Mouse (Mus musculus): ENCODE measurements around the gene Rnf208. TPM values are rescaled to one million over a fixed set of nuclear protein-coding genes. Genes with fewer than 3 reads are reported as not detected.
"Not testable (repeated sequence)": the region's sequence is repeated elsewhere in the genome, so short reads cannot be mapped to it uniquely, and the experiment has no call there.

The Rnf208 gene
- total RNA-seq, 2 experiments from 2014 or later, result 7.9 to 8.3 TPM

DNA sequence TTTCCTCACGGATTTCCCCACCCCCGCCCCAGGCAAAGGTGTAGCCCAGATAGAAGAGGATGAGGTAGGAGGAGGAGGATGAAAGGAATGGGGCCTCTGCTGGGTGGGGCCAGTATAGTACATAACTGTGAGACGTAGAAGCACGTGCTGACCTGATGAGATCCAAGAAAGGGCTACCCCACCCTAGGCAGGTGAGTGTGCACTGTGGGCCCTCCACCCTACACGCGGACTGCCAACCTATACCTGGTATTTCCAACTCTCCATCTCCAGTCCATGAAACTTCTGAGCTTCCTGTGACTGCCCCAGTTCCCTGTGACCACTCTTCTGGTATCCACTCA, 648 bp upstream of the Rnf208 start:
- DNase-seq (ENCODE audit: low spot score in 2 of 2), result no peak

DNA sequence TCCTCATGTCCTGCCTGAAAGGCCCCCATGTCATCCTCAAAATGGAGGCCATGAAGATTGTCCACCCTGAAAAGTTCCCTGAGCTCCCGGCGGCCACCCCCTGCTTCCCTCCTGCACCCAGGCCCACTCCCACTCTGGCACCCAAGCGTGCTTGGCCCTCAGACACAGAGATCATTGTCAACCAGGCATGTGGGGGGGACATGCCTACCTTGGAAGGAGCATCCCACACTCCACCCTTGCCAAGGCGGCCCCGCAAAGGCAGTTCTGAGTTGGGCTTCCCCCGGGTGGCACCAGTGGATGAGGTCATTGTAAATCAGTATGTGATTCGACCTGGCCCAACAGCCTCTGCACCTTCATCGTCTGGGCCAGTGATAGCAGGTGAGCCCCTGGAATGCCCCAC, 1.3 kb downstream of the Rnf208 start:
- DNase-seq (ENCODE audit: low spot score in 2 of 2), result no peak

DNA sequence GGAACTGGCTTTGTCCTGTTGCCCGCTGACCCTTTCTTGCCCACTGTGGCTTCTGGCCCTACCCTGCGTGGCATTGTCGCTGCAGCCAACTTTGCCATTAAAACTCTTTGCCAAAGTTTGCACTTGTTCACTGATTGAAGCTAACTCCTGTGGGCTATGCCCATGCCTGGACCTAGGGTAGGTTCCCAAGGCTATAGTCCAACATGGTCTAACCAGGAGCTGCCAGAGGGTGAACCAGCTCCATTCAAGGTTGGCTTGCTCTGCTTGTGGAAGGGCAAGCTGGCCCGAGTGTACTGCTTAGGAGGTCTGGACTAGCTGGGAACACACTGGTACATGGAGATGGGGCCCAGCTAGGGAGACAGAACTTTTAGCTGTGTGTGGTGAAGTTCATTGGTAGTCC, 2.1 kb downstream of the Rnf208 start:
- no peak for DNase-seq (ENCODE audit: low spot score in 2 of 2)

DNA sequence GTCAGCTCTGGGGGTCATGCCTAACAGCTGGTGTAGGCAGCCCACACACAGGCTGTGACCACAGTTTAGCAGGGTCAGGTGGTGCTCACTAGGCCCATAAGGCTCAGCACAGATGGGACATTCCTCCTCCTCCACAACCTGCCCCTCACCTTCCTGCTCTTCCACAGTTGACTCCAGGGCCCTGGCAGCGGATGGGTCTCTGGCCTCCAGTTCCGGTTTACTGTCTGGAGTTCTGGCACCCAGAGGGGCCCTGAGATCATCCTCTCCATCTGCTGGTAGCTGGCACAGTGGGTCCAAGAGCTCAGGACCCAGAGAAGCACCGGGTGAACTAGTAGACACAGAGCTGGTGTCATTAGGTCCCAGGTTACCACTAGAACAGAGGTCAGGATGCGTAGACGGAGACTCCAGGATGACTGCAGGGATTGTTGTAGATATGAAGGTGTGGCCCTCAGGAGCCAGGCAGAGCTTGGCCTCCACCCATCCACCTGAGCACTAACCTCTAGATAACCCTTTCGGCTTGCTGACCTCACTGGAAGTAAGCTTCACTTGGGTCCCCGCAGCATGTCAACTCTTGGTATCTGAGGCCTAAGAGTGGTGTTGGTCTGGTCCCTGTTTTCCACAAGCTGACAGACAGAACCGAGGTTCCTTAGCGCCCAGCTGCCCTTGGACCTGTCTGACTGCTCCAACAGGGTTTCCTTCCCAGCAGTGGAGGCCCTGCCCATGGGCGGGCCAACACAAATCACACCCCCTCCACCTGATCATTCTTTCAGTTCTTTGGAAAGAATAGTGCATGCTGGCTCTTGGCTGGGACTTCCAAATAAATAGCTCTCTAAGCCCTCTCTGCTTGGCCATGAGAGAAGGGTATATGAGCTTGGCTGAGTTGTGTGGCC, 4.4 kb downstream of the Rnf208 start, which contains the start of gene AL732309.1:
TSS of gene AL732309.1 (minus strand) at position 681 of the 890 bp plus-strand sequence.
- no peak for DNase-seq (ENCODE audit: low spot score in 2 of 2)

DNA sequence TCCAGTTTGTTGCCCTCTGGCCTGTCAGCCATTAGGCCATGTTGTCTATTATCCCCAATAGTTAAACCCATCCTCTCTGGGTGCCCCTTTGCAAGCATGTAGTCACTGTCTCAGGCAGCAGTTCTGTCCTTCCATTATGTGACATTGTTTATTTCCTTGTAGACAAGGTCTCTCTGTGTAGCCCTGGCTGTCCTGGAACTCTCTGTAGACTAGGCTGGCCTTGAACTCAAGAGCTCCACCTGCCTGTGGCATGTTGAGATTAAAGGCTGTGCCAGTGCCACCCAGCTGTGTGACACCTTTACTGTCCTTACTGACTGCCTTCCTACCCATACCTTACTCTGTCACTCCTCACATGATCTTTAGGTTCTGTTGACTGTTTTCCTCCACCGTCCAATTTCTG, 10.3 kb downstream of the Rnf208 start:
- no peak for DNase-seq (ENCODE audit: low spot score in 2 of 2)

DNA sequence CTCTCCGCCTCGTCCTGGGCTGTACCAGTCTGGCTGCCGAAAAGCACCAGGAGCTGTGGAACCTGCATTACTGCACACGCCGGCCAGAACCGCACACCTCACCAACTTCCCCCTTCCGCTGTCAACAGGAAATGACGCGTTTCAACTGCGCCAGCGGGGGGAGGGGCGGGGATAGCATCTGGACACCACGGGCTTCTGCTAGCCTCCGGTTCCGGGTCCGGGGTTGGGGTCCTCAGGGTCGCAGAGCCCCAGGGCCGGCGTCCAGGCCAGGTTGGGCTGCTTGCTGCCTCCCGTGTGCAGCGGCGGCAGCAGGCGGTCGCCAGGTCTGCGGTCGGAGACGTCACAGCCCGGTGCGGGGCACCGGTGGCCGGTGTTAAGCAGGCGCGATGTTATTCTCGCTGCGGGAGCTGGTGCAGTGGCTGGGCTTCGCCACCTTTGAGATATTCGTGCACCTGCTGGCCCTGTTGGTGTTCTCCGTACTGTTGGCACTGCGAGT, 13.3 kb downstream of the Rnf208 start, which contains the start of gene Tmem203:
TSS of gene Tmem203 (plus strand) at position 156 of the 496 bp plus-strand sequence.
- peak; percentile 89 to 90 for DNase-seq (ENCODE audit: low spot score in 2 of 2)

DNA sequence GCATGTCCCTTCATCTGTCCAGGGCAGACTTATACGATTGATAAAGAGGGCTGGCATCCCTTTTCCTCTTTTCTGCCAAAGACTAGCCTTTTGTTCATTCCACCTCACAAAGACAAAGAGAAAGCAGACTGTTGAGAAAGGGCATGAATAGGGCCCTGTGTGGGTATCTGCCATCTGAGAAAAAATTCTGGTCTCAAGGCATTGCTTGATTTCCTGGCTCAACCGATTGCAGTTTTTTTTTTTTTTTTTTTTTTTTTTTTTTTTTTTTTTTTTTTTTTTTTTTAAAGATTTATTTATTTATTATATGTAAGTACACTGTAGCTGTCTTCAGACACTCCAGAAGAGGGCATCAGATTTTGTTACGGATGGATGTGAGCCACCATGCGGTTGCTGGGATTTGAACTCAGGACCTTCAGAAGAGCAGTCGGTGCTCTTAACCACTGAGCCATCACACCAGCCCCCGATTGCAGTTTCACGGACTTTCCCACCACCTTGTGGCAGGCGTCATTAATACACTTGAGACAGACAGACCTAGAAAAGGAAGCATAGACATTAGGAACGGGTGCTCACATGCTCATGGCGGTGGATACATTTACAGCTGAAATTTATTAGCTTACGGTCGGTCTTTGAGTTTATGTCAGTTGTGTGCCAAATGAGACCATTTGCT, 14.5 kb downstream of the Rnf208 start:
- not testable (repeated sequence) for DNase-seq (ENCODE audit: low spot score in 2 of 2)

DNA sequence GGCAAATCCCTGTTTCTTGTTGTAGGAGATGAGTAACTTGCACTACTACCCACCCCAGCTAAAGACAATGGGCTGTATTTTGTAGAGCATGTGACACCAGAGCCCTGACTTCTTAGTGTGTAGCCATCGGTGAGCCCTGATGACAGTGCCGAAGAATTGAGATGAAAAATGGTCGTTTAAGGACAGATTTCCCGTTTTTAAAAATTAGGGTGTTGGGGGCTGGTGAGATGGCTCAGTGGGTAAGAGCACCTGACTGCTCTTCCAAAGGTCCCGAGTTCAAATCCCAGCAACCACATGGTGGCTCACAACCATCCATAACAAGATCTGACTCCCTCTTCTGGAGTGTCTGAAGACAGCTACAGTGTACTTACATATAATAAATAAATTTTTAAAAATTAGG, 15.2 kb downstream of the Rnf208 start:
- DNase-seq (ENCODE audit: low spot score in 2 of 2), result not testable (repeated sequence)

DNA sequence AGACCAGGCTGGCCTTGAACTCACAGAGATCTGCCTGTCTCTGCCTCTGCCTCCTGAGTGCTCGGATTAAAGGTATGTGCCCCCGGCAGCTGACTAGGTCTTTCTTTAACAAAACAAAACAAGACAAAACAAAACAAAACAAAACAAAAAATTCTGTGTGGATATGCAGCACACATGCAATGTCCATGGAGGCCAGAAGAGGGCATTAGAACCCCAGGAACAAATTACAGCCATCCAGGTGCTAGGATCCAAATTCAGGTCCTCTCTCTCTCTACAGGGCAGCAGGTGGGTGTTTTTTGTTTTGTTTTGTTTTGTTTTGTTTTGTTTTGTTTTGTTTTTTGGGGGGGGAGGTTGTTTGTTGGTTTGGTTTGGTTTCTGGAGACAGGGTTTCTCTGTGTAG, 16.8 kb downstream of the Rnf208 start:
- DNase-seq (ENCODE audit: low spot score in 2 of 2), result no peak

DNA sequence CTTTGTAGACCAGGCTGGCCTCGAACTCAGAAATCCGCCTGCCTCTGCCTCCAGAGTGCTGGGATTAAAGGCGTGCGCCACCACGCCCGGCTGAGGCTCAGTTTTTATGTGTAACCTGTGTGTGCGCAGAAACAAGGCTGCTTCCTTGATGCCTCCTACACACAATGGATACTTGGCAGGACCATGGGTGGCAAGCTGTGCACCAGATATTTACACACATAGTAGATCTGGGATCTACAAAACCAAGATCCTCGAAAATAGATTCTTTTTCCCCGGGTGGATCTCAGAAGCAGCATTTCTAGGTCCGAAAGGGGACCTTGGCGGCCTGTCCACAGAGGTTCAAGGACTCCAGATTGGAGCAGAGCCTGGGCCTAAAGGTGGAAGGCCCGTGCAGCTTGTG, 19.8 kb downstream of the Rnf208 start:
- DNase-seq (ENCODE audit: low spot score in 2 of 2), result no peak

DNA sequence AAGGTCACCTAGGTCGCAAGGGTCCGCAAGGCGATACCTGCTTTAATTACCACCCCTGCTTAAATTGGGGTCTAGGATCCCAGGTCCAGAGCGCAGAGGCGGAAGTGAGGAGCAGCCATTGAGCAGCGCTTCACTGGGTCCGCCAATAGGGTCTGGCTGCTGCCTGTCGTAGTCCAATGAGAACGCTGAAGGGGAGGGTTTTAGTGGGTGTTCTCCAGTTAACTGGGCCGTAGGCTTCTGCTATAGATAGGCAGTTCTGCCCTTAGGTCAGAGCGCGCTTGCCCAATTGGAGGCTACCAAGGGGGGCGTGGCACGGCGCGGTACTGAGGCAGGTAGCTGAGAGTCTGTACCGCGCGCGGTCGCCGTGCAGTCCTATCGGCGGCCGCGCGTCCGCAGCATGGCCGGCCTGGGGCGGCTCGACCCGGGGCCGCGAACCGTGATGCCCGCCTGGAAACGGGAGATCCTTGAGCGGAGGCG, 20.3 kb downstream of the Rnf208 start, which contains the start of gene Tprn:
TSS of gene Tprn (plus strand) at position 328 of the 477 bp plus-strand sequence.
- DNase-seq (ENCODE audit: low spot score in 2 of 2), result peak; percentile 83 to 88

DNA sequence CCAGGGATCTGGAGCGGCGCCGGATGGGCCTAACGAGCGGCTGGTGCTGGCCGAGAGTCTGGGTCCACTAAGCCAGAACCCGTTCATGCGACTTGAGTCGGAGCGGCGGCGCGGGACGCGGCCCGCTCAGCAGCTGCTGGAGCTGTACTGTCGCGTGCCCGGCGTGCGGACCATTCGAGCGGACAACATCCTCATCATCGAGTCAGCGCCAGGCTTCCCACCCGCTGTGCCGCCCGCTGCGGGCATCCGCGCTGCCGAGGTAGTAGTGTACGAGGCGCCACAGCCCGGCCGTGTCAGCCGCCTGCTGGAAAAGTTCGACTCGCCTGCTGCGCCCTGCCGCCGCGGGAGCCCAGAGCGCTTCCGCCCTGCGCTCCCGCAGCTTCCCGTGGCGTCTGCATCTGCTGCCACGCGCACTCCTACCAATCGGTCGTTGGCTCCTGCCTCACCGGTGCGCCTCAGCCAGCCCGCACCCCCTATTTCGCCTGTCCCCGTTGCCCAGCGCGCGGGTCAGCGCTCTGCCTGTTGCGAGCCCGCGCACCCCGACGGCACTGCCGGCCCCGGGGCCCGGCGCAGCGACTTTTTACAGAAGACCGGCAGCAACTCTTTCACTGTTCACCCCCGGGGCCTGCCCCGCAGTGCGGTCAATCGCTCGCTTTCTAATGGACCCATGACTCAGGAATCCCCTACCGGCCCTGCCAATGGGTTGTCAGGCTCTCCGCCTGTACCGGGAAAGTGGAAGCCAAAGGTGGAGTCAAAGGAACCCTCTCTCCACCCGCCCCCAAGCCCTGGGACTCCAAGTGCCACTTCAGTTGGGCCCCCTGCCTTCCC, 21.0 kb downstream of the Rnf208 start:
- peak; percentile 31 to 43 for DNase-seq (ENCODE audit: low spot score in 2 of 2)

DNA sequence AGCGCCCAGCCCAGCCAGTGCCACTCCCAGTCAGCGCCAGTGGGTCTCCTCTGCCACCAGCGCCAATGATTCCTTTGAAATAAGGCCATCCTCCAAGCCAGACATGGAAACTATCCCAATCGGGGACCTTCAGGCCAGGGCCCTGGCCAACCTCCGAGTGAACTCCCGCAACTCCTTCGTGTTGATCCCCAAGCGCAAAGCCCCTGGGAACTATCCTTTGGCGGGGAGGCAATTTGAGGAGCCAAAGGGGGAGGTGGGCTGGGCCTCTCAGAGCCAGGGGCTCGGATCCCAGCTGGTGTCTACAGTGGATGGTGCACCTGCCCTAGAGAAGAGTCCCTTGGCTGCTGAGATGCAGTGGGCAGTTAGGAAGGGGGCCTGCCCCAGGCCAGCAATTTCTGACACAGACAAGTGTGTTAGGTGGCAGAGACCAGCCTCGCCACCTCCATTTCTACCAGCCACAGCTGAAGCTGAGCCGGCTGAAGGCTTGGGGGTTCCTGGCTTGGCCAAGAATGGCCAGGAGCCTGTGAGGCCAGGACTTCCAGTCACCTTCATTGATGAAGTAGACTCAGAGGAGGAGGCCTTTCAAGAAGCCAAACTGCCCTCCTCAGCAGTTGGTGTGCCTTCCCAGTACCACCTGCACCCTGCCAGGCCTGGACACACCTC, 21.7 kb downstream of the Rnf208 start:
- no peak for DNase-seq (ENCODE audit: low spot score in 2 of 2)

DNA sequence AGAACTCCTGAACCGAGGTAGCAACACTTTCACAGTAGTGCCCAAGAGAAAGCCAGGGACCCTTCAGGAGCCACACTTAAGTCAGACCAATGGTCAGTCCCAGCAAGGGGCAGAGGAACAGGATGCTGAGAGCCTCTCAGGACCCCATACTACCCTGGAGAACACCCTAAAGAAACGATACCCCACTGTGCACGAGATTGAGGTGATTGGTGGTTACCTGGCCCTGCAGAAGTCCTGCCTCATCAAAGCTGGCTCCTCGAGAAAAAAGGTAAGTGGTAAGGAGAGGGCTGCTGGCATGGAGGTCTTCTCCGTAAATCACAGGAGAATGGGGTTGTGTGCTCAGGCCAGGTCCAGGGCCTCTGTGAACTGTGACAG, 22.2 kb downstream of the Rnf208 start:
- no peak for DNase-seq (ENCODE audit: low spot score in 2 of 2)

DNA sequence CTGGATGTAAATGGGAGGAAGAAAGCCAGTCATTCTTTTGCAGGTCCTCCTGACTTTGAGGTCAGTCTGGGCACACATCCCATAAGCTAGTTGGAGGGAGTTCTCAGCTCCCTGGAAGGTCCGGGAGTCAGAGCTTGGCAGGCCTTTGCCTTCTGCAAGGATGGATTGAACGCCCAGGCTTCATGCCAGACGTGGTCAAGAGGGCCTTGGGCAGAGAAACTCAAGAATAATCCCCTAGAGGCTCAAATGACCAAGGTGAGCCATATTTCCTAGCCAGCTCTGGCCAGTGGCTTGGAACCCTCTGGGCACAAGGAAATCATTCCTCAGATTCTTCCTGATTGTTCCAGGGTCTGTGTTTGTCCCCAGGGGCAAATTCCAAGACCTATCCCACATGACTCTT, 22.8 kb downstream of the Rnf208 start:
- no peak for DNase-seq (ENCODE audit: low spot score in 2 of 2)

DNA sequence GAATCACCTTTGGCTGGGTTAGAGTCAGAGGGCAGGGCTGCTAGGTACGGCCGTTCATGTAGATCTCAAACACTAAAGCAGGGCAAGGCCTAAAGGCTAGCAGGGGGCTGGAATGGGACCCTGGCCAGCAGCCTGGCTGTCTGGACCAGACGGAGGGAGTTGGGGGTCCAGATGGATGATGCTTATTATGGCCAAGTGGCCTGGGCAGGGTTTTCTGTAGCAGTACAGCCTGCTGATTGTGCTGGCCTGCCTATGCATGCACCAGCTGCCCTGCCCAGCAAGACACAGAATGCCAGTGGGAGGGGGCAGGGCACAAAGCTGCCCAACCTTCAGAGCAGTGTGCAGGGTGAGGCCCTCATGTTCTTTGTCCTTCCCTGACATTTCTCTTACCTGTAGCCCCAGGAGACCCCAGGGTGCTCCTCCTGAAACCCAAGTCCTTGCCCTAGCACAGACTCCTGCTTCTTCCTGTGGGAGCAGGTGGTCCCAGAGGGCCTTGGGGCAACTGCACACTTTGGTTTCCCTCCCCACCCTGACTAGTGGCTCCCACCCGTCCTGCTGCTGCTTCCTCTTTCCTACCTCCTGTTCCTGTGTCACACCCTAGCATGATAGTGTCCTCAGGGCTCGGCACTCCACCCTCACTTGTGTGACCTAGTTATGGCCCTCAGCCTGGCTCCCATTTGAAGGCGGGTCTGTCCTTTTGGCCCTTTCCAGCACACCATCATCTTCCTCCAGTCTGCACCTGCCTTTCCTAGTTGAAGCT, 24.0 kb downstream of the Rnf208 start:
- no peak for DNase-seq (ENCODE audit: low spot score in 2 of 2)

DNA sequence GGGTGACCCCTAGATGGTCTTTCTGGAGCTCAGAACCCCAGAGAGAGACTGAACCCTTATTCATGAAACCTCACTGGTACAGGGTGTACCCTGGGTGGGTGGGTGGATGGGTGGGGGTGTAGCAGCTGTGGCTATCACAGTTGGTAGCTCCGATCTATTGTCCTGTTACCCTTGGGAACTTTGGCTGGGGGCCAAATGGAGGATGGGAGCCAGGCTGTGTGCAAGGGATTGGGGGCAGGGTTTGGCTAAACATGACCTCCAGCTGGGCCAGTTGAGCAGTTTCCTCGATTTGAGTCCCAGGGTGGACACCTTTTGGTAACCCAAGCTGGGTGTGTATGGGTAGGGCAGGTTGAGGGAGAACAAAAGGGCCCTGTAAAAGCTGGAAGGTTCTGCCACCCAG, 24.7 kb downstream of the Rnf208 start:
- DNase-seq (ENCODE audit: low spot score in 2 of 2), result no peak

DNA sequence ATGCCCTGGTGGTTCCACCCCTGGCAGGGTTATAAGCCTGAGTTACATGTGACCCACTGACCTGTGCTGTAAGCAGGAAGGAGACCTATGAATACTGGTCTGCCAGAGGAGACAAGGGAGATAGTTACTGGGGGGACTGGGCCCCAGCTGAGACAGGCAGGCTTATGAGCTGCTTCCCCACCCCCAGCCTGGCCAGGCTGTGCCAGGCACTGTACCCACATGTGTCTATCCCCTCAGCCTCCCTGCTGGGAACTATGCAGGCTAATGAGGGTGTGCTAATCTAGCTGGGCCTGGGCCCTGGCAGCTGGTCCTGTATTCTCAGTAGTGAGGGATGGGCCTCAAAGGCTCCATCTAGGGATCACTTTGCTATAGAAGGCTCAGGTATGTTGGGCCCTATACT, 25.2 kb downstream of the Rnf208 start:
- DNase-seq (ENCODE audit: low spot score in 2 of 2), result no peak

DNA sequence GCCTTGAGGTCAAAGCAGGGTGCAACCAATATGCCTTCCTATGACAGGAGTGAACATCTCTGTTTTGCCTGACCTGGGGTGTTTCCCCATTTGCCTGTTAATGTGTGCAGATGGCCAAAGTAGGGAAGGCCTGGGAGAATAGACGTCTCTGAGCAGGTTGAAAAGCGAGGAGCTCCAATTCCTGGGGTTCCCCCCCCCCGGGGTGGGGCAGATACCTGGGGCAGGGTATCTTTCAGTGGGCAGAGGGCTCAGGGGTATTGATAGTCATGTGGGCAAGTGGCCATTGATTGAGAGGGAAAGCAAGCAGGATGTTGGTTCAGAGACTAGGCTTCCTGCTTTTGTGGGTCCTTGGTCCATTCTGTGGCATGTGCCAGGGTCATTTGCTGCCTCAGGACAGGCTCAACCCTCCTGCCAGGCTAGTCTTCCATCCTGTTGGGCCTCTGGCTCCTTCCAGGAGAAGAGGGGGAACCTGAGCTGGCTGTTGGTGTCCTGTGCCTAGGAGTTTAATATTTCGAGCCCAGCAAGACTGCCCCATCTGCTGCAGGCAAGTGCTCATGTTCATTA, 25.8 kb downstream of the Rnf208 start:
- no peak for DNase-seq (ENCODE audit: low spot score in 2 of 2)
